Mouse (Mus musculus) activated CD4-positive, CD25-positive, alpha-beta regulatory T cell, adult 4 months (primary cell): ENCODE data around the gene Pstk. TPM values are rescaled to one million over a fixed set of nuclear protein-coding genes. Genes with fewer than 3 reads are reported as not detected.
A peak's percentile ranks its signal among the peaks of the same experiment; 100 is the strongest.
"Not testable (repeated sequence)": the region's sequence is repeated elsewhere in the genome, so short reads cannot be mapped to it uniquely, and the experiment has no call there.

ENCODE experiments used
- ATAC-seq: one replicate; pipeline ENCODE4 v1.8.0; 2017
- polyA plus RNA-seq, 2 experiments: library from polyadenylated mRNA; unstranded; fragments of 100-300 nt; shearing (Covaris generic); gene quantifications; one replicate each; pipeline ENCODE4 v1.2.1; 2017

The Pstk gene
- polyA plus RNA-seq = 10 to 100 TPM; 33.6 to 39.6 TPM

DNA sequence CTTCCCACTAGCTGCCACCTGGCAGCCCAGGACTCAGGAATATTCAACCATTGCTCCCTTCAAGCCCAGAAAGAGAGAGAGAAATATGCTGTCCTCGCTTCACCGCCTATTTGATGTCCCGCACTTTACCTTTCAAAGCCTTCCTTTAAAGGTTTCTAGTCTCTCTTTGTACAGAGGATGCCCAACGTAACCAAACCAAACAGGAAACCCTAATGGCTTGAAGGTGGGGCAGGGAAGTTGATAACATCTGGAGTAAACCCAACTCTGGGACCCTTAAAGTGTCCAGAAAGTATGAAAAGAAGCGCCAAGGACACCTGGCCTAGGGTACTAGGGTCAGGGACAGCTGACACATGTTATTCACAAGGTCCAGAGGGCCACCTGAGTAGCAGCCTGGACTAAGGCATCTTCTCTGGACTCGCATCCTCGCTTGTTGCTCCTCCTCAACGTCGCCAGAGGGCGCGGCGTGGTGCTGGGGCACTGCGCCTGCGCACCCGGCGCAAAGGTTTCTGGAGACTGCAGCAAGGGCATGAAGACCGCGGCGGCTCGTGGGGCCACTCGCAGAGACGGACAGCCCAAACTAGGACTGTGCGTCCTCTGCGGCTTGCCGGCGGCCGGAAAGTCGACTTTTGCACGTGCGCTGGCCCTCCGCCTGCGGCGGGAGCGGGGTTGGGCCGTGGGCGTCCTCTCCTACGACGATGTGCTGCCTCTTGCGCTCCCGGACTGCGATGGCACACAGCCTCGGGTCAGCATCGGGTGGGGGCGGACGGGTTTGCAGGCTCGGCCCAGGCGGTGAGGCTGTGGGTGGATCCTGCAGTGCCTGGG is at the start of gene Pstk:
Pstk (plus strand) TSS at position 494 of the 822 bp plus-strand sequence.
- ATAC-seq = peak; percentile 86

DNA sequence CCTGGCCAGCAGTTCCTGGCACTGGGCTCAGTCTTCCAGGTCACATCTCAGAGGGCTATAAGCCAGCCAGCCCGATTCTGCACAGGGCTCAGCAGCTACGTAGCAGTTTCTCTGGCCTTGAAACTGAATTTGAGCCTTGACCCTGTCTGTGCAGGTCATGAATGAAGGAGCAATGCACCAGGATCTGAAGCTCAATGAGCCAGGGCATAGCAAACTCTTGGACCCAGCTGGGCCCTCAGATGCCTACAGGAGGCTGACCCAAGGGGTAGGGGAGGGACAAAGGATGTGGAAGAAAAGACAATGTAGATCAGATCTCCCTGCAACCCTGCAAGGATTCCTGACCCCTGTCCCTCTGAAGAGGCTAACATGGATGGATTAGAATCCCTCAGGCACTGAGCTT is 48.7 kb upstream of the Pstk start, which contains the start of gene Cuzd1:
Cuzd1 (minus strand) TSS at position 101 of the 400 bp plus-strand sequence.
- no peak for ATAC-seq

DNA sequence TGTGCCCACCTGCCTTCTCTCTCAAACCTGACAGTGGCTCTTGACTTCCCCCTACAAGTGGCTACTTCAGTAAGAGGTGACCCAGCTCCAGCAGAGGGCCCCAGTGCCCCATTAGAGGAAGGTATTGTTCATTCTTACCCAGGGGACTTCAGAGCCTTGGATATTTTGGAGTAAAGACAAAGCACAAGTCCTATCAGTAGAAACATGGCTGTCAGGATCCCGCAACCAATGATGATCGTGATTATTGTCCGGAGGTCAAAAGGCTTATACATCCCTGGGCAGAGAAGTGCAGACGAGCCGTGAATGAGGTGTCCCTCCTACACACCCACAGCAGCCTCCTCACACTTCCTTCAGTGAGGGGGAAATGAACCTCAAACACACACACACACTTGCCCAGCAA is 43.9 kb upstream of the Pstk start:
- ATAC-seq = no peak

DNA sequence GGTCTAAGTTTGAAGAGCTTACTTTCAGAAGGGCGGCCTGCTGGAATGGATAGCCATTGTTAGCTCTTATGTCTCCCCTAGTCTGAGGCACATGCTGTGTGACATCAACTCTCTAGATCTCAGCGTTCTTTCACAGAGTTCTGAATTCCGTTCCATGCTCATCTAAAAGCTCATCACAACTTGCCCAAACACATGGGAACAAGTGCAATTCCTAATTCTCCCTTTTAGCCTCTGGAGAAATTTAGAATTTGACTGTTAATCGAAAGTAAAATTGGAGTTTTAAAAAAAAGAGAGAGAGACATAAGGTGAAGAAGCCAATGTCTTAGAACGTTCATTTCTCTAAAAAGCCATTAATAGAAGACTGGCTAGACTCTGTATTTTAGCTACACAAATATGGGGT is 41.5 kb upstream of the Pstk start, which contains the start of gene Fam24b:
Fam24b (minus strand) TSS at position 101 of the 400 bp plus-strand sequence.
- no peak for ATAC-seq

DNA sequence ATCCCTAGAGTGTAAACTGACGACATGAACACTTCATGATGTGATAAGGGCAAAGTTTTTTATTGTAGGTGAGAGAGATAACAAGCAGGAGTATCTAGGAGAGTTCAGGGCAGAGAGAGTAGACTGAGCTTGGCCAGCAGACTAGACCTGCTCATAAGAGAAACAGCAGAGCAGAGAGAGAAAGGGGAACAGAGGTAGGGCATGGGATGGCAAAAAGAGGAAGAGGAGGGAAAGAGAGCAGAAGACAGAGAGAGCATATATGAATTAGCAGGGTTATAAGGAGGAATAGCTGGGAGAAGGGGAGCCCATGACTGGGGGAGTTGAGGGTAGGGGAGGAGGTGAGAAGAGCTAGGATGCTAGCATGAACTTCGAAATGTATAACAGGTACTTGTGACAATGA is 39.3 kb upstream of the Pstk start:
- no peak for ATAC-seq

DNA sequence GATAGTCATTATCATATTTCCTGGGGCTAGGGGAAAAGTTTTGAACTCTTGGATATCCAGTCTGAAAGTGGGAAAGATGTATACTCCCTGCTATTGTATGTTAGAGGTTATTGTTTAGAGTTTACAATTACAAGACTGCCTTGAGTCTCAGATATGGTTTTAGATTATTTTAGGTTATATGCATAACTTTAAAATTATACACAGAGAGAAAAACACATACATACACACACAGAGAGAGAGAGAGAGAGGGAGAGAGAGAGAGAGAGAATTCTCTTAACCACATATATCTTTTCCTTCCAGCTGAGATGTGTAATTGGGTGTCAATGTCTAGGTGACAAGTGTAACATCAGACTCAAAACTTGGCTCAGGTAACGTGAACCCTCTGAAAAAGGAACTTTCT is 37.4 kb upstream of the Pstk start, which contains the start of gene Fam24a:
Fam24a (plus strand) TSS at position 301 of the 400 bp plus-strand sequence.
- no peak for ATAC-seq

DNA sequence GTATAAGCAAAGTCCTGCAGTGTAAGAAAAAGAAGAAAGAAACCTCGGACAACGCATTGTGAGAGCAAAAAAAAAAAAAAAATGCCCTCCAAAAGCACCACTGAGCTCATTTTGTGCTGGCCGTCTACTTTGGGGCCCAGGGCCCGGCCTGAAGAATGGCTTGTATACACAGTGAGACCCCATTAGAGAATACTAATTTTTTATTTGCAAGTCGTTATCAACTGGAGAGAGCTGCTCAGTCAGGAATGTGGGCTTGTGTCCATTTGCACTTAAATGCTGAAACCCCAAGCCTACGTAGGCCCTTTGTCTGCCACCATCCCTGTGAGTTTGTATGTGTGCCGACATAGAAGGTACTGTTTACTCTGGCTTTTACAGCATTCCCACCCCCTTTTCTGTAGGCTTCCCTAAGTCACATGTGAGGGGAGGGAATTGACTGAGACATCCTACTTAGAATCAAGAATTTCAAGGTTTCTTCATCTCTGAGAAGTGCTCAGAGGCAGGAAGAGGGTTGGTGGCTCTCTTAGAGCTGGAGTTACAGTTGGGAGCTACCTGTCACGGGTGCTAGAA is 33.4 kb upstream of the Pstk start:
- ATAC-seq = no peak

DNA sequence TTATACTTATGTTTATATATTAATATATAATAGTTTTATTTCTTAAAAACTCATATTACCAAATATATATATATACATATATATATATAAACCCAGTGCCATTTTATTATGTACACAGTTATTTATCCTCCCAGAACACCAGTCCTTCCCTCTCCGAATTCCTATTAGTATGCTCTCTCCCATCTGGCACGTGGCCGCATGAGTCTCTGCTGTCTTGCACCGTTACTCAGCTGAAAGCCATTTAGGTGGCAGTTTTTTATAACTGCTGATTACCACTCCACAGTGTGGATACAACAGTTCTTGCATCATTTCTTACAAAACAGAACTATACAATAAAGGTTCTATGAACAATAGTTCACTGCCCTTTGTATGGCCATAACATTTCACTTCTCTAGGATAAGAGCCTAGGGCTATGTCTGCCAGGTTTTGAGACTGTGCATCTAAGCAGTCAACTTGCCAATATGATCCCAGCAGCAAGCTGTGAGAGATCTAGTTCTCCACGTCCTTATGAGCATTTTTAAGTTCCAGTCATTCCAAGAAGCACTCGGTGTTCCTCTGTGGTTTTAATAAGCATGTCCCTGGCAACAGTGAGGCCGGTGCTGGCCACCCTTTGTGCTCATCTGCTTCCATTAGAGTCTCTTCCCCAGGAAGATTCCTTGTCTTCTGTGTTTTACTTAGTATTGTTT is 24.9 kb upstream of the Pstk start:
- ATAC-seq = no peak

DNA sequence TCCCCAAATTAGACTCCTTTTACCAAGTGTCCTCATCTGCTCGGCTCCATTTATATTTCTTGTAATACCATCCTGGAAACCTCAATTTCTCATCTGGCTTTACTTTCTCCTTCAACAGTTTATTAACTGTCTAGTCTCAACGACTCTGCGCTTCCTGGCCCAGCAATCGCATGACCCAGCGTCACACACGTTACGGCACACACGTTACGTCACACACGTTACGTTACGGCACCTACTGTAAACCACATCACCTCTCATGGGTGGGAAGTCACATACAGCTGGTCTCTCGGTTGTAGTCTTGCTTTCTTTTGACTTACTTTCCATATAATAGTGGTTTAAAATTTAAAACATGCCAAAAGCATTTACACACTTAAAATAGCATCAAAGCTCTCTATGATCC is 14.8 kb upstream of the Pstk start:
- ATAC-seq = no peak

DNA sequence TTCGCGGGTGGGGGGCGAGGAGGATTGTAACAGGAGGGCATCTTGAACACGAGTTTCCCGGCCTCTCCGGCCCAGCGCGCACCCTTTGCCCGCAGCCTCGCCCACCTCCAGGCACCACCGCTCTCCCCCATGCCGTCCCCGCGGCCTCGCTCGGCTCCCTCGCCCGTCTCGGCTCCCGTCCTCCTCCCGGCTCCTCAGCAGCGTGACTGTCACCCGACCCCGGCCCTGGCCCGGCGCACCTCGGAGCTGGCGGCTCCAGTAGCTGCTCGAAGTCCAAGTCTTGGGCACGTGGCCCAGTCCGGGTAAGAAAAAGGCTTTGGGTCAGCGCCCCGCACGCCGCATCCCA is 8.7 kb upstream of the Pstk start:
- peak; percentile 58 for ATAC-seq

DNA sequence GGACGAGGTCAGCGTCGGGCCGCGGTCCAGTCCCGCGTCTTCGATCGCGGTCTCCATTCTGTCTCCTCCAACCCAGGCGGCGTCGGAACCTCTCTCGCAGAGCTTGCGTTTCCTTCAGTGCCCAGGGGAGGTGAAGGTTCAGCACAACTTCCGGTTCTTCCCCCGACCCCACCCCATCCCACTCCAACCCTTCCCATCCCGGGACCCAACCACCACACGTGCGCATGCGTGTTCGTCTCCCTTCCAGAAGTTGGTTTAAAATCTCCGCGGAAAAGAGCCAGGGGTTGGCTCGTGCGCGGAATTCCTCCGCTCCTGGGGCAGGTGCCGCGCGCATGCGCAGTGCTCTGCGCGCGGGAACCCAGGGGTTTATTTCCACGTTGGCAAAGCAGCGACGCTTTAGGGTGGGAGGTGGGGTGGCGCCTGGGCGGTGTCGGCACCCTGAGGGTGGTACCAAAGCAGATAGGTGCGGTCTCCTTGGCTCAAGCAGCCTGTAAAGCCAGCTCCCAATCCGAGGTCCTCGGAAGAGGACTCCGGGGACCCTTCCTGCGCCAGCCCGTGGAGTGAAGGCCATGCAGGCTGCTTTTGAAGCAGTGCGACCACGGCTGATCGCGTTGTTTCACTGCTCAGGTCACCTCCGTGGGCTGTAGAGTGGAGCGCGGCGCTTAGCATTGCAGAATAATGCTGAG is 8.2 kb upstream of the Pstk start, which contains the start of gene 2310057M21Rik:
2310057M21Rik (minus strand) TSS at position 145 of the 686 bp plus-strand sequence.
- peak; percentile 92 for ATAC-seq

DNA sequence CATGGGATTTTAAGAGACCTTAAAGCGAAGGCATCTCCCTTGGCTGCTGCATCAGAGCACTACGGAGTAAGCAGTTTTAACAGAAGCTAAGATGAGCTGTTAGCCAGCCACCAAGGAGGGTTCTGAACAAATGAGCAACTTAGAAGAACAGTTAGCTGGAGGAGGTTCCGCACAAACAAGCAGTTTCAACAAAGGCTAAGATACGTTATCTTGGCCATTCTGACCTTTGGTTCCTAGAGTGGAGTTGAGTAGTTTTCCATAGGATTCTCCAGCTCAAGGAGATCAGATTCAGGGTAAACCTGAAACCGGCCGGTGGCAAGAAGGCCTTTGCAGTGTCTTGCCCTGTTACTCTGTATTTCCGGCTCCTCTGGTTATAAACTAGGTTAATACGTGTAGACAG is 6.8 kb upstream of the Pstk start:
- no peak for ATAC-seq

DNA sequence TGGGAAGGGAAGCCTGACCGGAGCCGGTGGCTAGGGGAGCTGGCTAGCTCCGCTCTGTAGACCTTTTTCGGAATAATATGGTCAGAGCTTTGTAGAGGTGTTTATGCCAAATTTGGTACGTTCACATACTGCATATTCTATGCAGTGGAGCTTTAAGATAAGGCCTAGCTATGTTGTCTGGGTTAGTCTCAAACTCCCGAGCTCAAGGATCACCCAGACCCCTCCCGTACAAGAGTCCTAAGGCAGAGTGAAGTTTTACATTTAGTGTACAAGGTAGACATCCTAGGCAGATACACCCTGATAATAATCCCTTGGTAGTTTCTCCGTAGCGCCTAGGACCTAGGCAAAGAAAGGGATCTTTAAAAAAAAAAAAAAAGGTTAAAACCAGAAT is 524 bp downstream of the Pstk start:
- ATAC-seq = peak; percentile 0

DNA sequence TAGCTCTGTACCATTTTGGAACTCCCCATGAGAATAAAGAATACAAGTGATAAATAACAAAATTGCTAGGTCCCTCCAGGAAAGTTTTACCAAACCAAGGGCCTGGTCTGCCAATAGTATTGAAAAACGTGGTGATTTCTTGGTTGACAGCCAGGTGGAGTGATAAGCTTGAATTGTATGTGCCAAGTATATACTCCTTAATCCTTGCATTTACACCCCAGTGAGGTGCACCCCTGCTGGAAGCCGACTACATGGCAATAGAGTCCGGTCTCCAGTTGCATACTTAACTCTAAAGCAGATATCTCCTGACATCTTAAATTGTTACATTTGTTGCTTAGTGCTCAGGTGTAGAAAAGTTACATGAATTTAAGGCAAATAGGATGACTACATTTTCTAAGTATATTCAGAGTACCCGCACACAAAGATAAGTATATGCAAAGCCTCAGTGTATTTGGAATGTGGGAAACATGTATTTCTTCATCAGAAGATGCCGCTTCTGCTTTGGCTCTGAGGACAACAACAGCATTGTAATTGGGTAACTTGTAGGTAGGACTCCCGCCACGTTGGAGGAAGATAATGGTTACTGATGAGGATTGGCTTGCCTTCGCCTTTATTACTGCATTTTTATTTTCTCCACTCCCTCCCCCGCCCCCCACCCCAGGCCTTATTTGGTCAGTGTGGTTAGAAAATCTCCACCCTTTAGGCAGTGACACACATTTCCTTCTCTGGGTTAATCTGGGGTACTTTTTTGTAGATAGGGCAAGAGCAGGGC is 1.1 kb downstream of the Pstk start:
- ATAC-seq = no peak

DNA sequence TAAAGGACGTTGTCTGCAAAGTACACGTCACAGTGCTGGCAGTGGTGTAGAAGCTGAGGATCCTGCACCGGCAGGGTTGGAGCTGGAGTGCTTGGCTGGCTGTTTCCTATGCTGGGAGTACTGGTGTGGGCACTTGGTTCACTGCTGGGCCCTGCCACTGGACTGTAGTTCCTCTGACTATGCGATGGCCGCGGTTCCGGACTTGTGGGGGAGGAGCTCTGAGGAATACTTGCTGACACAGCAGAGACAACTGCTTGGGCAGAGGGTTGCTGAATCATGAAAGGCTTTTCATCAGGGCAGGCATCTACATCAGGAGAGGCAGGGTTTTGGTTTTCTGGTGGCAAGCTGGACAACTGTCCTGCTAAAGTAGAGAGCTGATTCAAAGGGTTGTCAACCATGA is 20.8 kb downstream of the Pstk start:
- not testable (repeated sequence) for ATAC-seq

DNA sequence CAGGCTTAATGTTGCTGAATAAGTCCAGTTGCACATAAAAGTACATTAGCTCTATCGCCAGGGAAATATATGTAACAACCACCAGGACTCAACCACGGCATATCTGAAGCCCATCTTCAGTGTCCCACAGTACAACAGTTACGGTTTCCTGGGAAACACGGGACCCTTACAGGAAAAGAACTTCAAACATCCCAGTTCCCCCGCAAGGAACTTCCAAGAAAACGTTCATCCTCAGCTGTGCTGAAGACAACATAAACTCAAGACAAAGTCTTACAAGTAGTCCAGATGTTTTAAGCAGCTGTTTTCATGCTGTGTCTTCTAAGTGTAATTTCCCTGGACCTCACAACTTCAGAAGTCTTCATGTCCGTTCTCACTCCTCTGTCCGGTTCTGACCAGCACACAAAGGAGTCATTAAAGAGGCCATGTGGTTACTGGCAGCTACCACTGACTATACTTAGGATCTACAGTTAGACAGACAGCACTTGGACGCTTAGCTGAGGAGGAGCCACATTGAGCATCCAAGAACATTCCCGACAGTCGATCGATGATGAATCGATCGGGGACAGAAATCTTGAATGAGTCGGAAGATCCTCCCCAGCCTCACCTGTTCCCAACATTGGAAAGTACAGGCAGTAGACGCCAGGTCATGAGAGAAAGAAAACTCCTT is 38.5 kb downstream of the Pstk start:
- ATAC-seq = no peak

DNA sequence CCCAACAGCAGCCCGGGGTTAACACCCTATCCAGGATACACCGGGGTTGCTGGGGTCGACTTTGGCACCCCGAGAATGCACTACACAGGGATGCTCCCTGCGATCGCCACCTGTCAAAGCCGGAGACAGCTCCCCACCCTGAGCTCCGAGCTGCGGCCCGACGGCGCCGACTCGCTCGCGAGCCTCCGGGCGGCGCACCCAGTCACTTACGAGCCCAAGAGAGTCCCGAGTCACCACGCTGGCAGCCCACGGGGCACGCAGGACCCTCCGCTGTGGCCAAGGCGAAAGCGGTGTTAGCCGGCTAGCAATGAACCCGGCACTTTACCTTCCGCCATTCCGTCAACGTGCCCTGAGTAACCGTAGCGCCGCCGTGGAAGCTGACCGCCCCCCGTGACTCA is 39.0 kb downstream of the Pstk start:
- peak; percentile 17 for ATAC-seq

DNA sequence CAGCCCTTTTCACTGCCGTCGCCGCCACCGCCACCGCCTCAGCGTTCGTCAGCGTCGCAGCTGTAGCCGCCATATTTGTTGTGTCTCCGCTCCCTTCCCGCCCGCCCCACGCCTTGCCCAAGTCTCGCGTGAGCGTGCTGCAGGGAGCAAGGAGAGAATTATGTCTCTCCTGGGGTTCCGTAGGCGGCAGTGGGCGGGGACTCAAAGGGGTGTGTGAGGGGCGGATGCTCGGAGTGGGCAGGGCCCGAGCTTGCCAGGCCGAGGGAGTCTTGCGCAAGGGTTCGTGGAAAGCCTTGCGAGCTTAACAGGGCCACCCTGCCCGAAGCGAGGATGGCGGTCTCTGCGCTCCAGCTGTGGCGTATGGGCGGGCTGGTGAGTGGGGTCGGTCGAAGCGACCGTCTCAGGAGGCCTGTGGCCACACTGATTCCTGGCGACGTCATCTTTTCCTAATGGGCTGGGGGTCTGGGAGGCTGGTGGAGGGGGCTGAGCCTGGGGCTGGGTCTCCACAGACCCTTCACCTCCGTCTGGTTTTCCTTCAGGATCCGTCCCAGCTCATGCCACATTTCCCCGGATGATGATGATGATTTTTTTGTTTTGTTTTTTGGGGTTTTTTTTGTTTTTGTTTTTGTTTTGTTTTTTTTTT is 39.6 kb downstream of the Pstk start, which contains the start of the genes Ikzf5 and Acadsb:
Ikzf5 (minus strand) TSS at position 106 of the 643 bp plus-strand sequence.
Acadsb (plus strand) TSS at position 186 of the 643 bp plus-strand sequence.
- ATAC-seq = peak; percentile 90

DNA sequence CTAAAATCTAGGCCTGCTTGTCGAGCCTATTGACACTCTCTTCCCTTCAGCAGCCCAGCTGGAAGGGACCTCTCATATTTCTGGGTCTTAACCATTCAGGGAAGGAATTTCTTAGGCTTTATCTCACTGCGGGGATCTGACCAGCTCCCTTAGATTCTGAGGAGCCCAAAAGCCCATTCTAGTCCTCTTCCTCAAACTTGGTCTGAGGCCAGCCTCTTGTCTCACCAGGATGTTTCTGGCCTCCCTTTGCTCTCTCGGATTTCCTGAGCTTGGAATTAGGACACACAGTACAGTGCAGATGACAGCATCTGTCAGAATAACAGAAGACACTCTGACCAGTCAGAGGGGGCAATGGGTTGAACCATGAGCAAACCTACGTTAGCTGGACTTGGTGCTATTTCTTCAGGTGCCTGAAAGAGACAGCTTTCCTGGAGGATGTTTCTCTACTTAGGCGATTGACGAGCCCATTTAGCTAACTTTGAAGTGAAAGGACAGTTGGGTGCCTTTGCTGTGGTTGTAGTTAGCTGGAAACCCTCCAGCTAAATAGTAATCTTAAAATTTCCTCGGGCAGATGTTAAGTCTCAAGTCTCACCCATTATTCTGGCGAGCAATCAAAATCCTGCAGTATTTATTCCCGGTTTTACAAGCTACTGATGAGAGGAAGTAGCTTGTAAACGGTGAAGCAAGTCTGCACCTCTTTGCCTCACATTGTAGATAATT is 40.4 kb downstream of the Pstk start:
- no peak for ATAC-seq

DNA sequence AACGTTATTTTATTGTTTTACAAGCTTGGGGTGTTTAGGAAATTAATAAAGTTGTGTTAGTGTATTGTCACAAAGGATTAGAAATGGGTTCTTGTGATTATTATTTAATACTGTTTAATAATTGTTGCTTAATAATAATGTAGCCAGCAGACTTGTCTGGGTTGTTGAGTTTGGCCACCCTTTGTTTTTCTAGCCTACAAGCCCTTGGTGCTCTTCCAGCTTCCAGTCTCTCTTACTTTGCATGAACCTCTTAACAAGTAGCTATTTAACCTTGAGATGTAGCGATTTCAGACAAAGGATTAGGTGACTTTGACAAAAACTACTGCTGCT is 41.0 kb downstream of the Pstk start:
- no peak for ATAC-seq
